Mouse (Mus musculus): ENCODE measurements around the gene Cryba1.

- no peak for TF ChIP-seq CTCF (IDR thresholded peaks at IDR 0.05; ENCODE audit: low read depth)
- no peak for TF ChIP-seq EP300 (IDR thresholded peaks at IDR 0.05; ENCODE audit: low read depth)
Observed at GRCm38 (mm10) chr11:77753469-77753868, 28.4 kb upstream of the Cryba1 start.

All from liver, embryonic 14.5 days (tissue).